Mouse (Mus musculus) brain, embryonic 14.5 days (tissue): ENCODE data around the gene Egfl7. TPM values are rescaled to one million over a fixed set of nuclear protein-coding genes. Genes with fewer than 3 reads are reported as not detected.

Source experiments
- DNase-seq: peaks from one replicate; pipeline ENCODE4 v3.0.0-alpha.2; 2011; ENCODE audit warnings: low read depth
- CTCF ChIP-seq: fragments of 200-500 bp; IDR thresholded peaks from 2 replicates; pipeline ENCODE4 v1.5.1; 2012; ENCODE audit warnings: inconsistent platforms, mild to moderate bottlenecking, moderate library complexity, borderline replicate concordance; ENCODE audit not compliant: insufficient read depth, insufficient read length; ENCODE audit errors: extremely low read depth
- POLR2A ChIP-seq: fragments of 200-500 bp; IDR thresholded peaks from 2 replicates; pipeline ENCODE4 v1.6.1; 2012; ENCODE audit warnings: mild to moderate bottlenecking, inconsistent platforms, borderline replicate concordance; ENCODE audit not compliant: poor library complexity, insufficient read depth, insufficient read length, severe bottlenecking; ENCODE audit errors: extremely low read depth
- polyA plus RNA-seq: library from polyadenylated mRNA; depleted of rRNA; stranded (reverse); fragments of >200 nt; gene quantifications from 2 replicates; pipeline ENCODE4 v1.2.3, GENCODE M21; 2012

Gene Egfl7
- polyA plus RNA-seq, 1 experiment = 139 TPM

DNA sequence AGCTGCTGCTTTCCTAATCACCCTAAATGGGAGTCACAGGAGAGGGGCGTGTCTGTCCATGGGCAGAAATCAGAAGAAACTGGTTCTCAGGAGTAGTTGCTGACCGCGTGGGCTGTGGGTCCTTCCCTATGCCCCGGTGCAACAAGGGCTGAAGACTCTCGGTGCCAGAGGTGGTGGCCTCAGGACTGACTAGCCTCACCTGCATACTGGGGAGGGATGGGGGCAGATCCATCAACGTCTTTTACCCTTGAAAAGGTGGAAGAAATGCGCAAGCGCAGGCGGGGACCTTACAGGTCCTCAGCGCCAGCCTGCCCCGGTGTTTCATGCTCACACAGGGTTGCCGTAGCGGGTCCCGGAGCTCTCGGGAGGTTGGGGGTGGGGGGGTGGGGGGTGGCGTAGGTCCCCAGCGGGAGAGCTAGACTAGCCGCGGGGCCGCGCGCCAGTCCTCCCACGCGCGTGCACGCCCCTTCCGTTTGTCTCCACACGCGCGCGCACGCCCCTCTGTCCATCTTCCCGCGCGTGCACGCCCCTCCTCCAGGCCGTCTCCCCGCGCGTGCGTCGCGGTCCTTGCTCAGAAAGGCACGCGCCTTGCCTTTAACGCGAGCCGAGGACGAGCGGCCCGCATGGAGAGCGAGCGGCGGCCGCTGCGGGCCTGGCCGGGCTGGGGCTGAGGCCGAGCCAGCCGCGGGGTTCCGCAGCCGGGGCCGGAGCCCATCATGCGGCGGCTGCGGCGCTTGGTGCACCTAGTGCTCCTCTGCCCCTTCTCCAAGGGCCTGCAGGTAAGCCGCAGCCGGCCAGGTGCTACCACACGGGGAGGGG, 48.3 kb downstream of the Egfl7 start, which contains the start of gene Fam69b:
TSS of gene Fam69b (plus strand) at position 537 of the 819 bp plus-strand sequence.
- TF ChIP-seq POLR2A (peak; percentile 91), CTCF (no peak)
- DNase-seq = peak; percentile 97

DNA sequence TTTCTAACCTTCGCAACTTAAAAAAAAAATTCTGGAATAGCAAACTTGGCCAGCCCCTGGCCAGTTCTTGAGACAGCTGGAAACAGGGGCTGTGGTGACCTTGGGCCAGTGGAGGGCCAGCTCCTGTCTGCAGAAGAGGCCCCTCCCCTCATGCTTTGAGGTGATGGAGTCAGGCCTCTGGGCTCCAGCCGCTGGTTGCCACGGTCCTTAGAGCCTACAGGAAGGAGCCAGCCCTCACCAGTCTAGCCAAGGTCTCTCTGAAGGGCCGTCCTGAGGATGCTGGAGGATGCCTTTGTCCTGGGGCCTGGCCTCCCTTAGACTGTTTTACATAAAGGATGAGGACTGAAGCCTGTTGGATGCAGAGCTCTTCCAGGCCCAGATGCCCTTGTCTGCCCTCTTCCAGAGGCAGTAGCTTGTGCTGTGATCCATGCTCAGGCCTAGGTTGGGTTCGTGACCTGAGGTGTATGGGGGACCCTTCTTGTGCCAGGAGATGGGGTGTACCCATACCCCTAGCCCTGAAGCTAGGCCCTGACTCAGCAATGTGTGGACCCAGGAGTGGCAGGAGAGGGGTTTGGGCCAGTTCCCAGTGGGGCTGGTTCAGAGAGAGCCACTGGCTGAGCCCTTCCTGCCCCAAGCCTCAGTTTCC, 49.1 kb downstream of the Egfl7 start:
- peak; percentile 55 for DNase-seq
- TF ChIP-seq CTCF = no peak
- no peak for TF ChIP-seq POLR2A

- TF ChIP-seq CTCF (no peak), POLR2A (no peak)
- no peak for DNase-seq
Measured at GRCm38 (mm10) chr2:26632541-26633395, 53.0 kb downstream of the Egfl7 start.

GRCm38 (mm10) chr2:26633953-26634530, 54.2 kb downstream of the Egfl7 start:
- no peak for TF ChIP-seq CTCF
- no peak for TF ChIP-seq POLR2A
- no peak for DNase-seq

DNA sequence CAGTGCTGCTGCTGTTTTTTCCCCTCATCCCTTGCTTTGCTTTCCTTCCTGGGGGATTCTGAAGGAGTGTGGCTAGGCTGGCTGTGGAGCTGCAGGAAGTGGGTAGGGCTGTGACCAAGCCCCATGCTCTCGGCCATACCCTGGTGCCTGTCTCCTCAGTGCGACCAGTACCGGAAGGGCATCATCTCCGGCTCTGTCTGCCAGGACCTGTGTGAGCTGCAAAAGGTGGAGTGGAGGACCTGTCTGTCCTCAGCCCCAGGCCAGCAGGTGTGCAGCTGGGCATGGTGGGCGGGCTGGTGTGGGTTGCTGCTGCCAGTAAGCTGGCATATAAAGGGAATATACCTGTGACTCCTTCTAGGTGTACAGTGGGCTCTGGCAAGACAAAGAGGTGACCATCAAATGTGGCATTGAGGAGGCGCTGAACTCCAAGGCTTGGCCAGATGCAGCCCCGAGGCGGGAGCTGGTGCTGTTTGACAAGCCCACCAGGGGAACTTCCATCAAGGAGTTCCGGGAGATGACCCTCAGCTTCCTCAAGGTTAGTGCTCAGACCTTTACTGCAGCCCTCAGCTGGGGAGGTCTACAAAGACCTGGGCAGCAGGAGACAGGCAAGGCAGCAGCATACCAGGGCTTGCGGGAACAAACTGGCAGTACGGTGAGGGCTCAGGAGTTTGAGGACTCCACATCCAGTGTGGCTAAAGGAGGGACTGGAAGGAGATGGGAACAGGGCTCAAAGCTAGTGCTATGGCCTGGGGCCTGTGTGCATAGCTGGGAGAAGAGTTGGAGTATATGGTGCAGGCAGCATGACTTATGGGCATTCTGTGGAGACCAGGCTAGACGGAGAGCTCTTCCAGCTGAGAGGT, 55.0 kb downstream of the Egfl7 start:
- TF ChIP-seq CTCF (no peak), POLR2A (no peak)
- no peak for DNase-seq

DNA sequence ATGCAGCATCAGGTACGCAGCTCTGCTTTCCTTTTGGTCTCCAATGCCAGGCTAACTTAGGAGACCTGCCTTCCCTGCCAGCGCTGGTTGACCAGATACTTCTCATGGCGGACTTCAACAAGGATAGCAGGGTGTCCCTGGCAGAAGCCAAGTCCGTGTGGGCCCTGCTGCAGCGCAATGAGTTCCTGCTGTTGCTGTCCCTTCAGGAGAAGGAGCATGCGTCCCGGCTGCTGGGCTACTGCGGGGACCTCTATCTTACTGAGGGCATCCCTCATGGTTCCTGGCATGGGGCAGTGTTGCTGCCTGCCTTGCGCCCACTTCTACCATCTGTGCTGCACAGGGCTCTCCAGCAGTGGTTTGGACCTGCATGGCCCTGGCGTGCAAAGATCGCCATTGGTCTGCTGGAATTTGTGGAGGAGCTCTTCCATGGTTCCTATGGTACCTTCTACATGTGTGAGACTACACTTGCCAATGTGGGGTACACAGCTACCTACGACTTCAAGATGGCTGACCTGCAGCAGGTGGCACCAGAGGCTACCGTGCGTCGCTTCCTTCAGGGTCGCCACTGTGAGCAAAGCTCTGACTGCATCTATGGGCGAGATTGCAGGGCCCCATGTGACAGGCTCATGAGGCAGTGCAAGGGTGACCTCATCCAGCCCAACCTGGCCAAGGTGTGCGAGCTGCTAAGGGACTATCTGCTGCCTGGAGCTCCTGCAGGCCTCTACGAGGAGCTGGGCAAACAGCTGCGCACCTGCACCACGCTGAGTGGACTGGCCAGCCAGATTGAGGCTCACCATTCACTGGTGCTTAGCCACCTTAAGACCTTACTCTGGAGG, 55.9 kb downstream of the Egfl7 start:
- TF ChIP-seq CTCF (no peak), POLR2A (no peak)
- DNase-seq = no peak

GRCm38 (mm10) chr2:26636325-26636635, 56.5 kb downstream of the Egfl7 start:
- TF ChIP-seq POLR2A (no peak), CTCF (no peak)
- no peak for DNase-seq

- DNase-seq = no peak
- no peak for TF ChIP-seq CTCF
- no peak for TF ChIP-seq POLR2A
Measured at GRCm38 (mm10) chr2:26637316-26637932, 57.6 kb downstream of the Egfl7 start.

GRCm38 (mm10) chr2:26638039-26638438, 58.2 kb downstream of the Egfl7 start:
- TF ChIP-seq CTCF (no peak), POLR2A (no peak)
- DNase-seq = no peak

DNA sequence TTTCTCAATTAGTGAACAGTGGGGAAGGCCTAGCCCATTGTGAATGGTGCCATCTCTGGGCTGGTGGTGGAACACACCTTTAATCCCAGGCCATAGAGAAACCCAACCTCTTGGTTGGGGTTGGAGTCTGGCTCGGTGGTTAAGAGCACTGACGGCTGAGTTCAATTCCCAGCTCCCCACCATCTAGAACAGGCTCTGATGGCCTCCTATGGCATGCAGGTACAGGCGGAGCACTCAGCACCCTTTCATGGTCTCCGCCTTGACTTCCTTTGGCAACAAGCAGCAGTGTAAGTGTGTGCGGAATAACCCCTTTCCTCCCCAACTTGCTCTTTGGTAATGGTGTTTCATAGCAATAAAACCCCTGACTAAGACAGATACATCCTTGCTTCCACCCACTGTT, 58.8 kb downstream of the Egfl7 start:
- TF ChIP-seq POLR2A (no peak), CTCF (no peak)
- DNase-seq = no peak

GRCm38 (mm10) chr2:26639083-26639482, 59.3 kb downstream of the Egfl7 start:
- DNase-seq = peak; percentile 74

More at GRCm38 (mm10) chr2:26639083-26639482, 59.3 kb downstream of the Egfl7 start:
- TF ChIP-seq POLR2A (no peak), CTCF (peak; percentile 59; the same call in 1 of the 2 replicates)
